7 mouse cellular contexts compared by ENCODE assay signal in the genomic region with DNA sequence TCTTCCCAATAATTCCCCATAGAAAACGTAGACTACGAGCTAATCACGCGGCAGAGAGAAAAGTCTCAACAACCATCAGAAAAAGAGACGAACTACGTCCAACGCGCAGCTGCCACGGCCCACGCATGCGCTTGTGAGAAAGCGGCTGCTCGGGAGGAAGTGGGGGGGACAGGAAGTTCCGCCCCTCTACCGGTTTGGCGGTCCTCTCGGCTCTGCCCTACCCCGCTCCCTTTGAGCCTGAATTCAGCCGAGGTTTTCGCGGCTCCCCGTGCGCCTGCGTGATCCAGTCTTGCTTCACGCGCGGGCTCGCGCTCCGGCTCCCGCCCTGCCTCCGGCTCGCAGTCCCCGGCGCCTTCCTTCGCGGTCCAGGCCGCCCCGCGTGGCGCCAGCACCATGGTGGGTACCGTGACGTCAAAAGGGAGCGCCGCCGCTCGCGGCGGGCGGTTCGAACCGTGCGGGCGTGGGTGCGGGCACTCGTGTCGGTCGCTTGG. TPM values are rescaled to one million over a fixed set of nuclear protein-coding genes. Genes with fewer than 3 reads are reported as not detected.
DNase-seq lines count a peak whose midpoint lies in the region; ATAC-seq and TF ChIP-seq lines count a peak whose summit lies in the region.

Gene Lsm2, plus strand, starts transcription at position 173 of the 491 bp plus-strand sequence.

- H3K27me3 ChIP-seq in embryonic facial prominence, embryonic 13.5 days, result no peaks in the 10 kb centered on the region
- H3K27me3 ChIP-seq in heart, adult 2 months (ENCODE audit: control insufficient read depth, insufficient read depth, low read length), result no peaks in the 10 kb centered on the region
- H3K27me3 ChIP-seq in limb, embryonic 13.5 days, result no peaks in the 10 kb centered on the region
- no peaks in the 10 kb centered on the region for H3K27me3 ChIP-seq in midbrain, embryonic 16.5 days (ENCODE audit: control insufficient read depth, insufficient read depth, low read depth, low read length)

- TF ChIP-seq POLR2A in heart, adult 2 months (IDR thresholded peaks at IDR 0.05; ENCODE audit: insufficient read depth, low read depth, low read length), result peak; percentile 99

- no peaks in the 10 kb centered on the region for H3K9me3 ChIP-seq in embryonic facial prominence, embryonic 13.5 days
- H3K9me3 ChIP-seq in limb, embryonic 13.5 days, result no peaks in the 10 kb centered on the region
- no peaks in the 10 kb centered on the region for H3K9me3 ChIP-seq in midbrain, embryonic 16.5 days (replicated peaks; ENCODE audit: control insufficient read depth, low read length, poor library complexity, severe bottlenecking)

- peak; percentile 93 to 95 for DNase-seq in adrenal gland, postnatal 36 days
- DNase-seq in heart, adult 2 months, result peak; percentile 95 to 96
- DNase-seq in kidney, adult 8-10 months, result peak; percentile 89 to 91
- peak; percentile 92 to 95 for DNase-seq in spleen, postnatal 10 days (ENCODE audit: low spot score in 2 of 2)

- intact Hi-C loops in heart, adult 2 months (cut with DNase I), result loop anchor here (2.0 to 5.0 kb wide), 4 partner anchors 19 to 144 kb away; partner anchors contain the start of genes Dxo, Nelfe, Neu1 and Skiv2l

- peak; percentile 32 for TF ChIP-seq CTCF in heart, adult 2 months (IDR thresholded peaks at IDR 0.05)

- peak; percentile 89 for ATAC-seq in embryonic facial prominence, embryonic 13.5 days (ENCODE audit: insufficient number of reproducible peaks, insufficient read depth, low FRiP score, low TSS enrichment, low read depth)
- ATAC-seq in limb, embryonic 13.5 days (ENCODE audit: low FRiP score, low read depth), result peak; percentile 95
- peak; percentile 96 for ATAC-seq in midbrain, embryonic 16.5 days

- WGBS in embryonic facial prominence, embryonic 13.5 days, result under 1% methylated on average over 58 of the region's 58 CpGs
- under 1% methylated on average over 58 of the region's 58 CpGs for WGBS in heart, adult 2 months
- 0% methylated on average over 58 of the region's 58 CpGs for WGBS in limb, embryonic 13.5 days
- under 1% methylated on average over 57 of the region's 58 CpGs for WGBS in midbrain, embryonic 16.5 days

- peak within 1 kb of the TSS; percentile 100 for H3K27ac ChIP-seq in embryonic facial prominence, embryonic 13.5 days
- H3K27ac ChIP-seq in heart, adult 2 months, result peak within 1 kb of the TSS; percentile 99
- H3K27ac ChIP-seq in limb, embryonic 13.5 days, result peak within 1 kb of the TSS; percentile 99
- H3K27ac ChIP-seq in midbrain, embryonic 16.5 days (ENCODE audit: low read length), result peak within 1 kb of the TSS; percentile 96

- H3K9ac ChIP-seq in embryonic facial prominence, embryonic 13.5 days, result peak within 1 kb of the TSS; percentile 94
- H3K9ac ChIP-seq in heart, adult 2 months (ENCODE audit: low read depth, low read length), result peak within 1 kb of the TSS; percentile 98
- H3K9ac ChIP-seq in limb, embryonic 13.5 days, result peak within 1 kb of the TSS; percentile 91
- peak within 1 kb of the TSS; percentile 91 for H3K9ac ChIP-seq in midbrain, embryonic 16.5 days (ENCODE audit: low read depth, low read length)

- peaks cover 2% of the 10 kb centered on the region; the same call in 1 of the 2 replicates for H3K79me2 ChIP-seq in heart, adult 2 months (replicated peaks; ENCODE audit: control insufficient read depth, insufficient read depth, low read length)

- H3K4me3 ChIP-seq in embryonic facial prominence, embryonic 13.5 days, result peak within 1 kb of the TSS; percentile 87
- peak within 1 kb of the TSS; percentile 97 for H3K4me3 ChIP-seq in heart, adult 2 months
- peak within 1 kb of the TSS; percentile 85 for H3K4me3 ChIP-seq in limb, embryonic 13.5 days
- peak within 1 kb of the TSS; percentile 70 for H3K4me3 ChIP-seq in midbrain, embryonic 16.5 days (ENCODE audit: low read depth, low read length)

- peak within 1 kb of the TSS; percentile 88 for H3K4me2 ChIP-seq in embryonic facial prominence, embryonic 13.5 days
- peak within 1 kb of the TSS; percentile 94 for H3K4me2 ChIP-seq in limb, embryonic 13.5 days (replicated peaks)
- H3K4me2 ChIP-seq in midbrain, embryonic 16.5 days (ENCODE audit: low read length), result peak within 1 kb of the TSS; percentile 92

- H3K36me3 ChIP-seq in embryonic facial prominence, embryonic 13.5 days, result peaks cover 22% of the 10 kb centered on the region
- H3K36me3 ChIP-seq in heart, adult 2 months (ENCODE audit: control insufficient read depth, insufficient read depth, low read length), result no peaks in the 10 kb centered on the region; the same call in 1 of the 2 replicates
- H3K36me3 ChIP-seq in limb, embryonic 13.5 days, result peaks cover 22% of the 10 kb centered on the region
- H3K36me3 ChIP-seq in midbrain, embryonic 16.5 days (ENCODE audit: control insufficient read depth, insufficient read depth, low read length), result peaks cover 7% of the 10 kb centered on the region

- peak; percentile 86 for TF ChIP-seq EP300 in heart, adult 2 months (IDR thresholded peaks at IDR 0.05; ENCODE audit: insufficient read depth, low read depth, low read length)

- peaks cover 13% of the 10 kb centered on the region for H3K4me1 ChIP-seq in embryonic facial prominence, embryonic 13.5 days
- H3K4me1 ChIP-seq in heart, adult 2 months (ENCODE audit: control insufficient read depth, insufficient read depth, low read length), result peaks cover 4% of the 10 kb centered on the region
- H3K4me1 ChIP-seq in limb, embryonic 13.5 days, result peaks cover 22% of the 10 kb centered on the region
- peaks cover 20% of the 10 kb centered on the region for H3K4me1 ChIP-seq in midbrain, embryonic 16.5 days (ENCODE audit: control insufficient read depth, insufficient read depth, low read length)

RNA-seq across cellular contexts. Expression of gene Lsm2, which starts in this region (rescaled TPM):
- 10 to 100 TPM; 35.2 to 35.5 TPM for total RNA-seq in adrenal gland, postnatal 36 days (2021)
- 190 and 227 TPM in 2 replicates for polyA plus RNA-seq in embryonic facial prominence, embryonic 13.5 days (2015; fragmentation: Nextera tagmentation; extraction: Ambion mirVana)
- 10 to 100 TPM; 17.3 to 21.3 TPM for total RNA-seq in heart, adult 2 months (2021)
- 50.7 and 58.0 TPM in 2 replicates for polyA plus RNA-seq in heart, adult 2 months (2012; rRNA removed)
- 196 and 200 TPM in 2 replicates for polyA plus RNA-seq in limb, embryonic 13.5 days (2015; fragmentation: Nextera tagmentation; extraction: Ambion mirVana)
- 97.2 and 107 TPM in 2 replicates for polyA plus RNA-seq in midbrain, embryonic 16.5 days (2015; fragmentation: Nextera tagmentation; extraction: Ambion mirVana)

Comparison
In these comparisons a context has a peak if more than half of its experiments do, and no peak if none do; other contexts are left out.
1. Peak in every context shown above with its lines: DNase-seq, ATAC-seq, H3K4me3 ChIP-seq and H3K27ac ChIP-seq.